Mouse (Mus musculus) stomach, postnatal 0 days (tissue): ENCODE data around the gene Rsbn1l. TPM values are rescaled to one million over a fixed set of nuclear protein-coding genes. Genes with fewer than 3 reads are reported as not detected.

Experiments
- ATAC-seq: fragments of 200-750 bp; cut with Nextera tagmentation; 2 replicates; pipeline ENCODE4 v1.8.0; 2017; ENCODE audit not compliant: low FRiP score, low TSS enrichment
- DNase-seq: peaks from one replicate; pipeline ENCODE4 v3.0.0-alpha.2; 2016; ENCODE audit warnings: low spot score
- H3K27ac ChIP-seq: fragments of 300-500 bp; sonication (generic); replicated peaks from 2 replicates; pipeline ENCODE4 v1.5.1; 2014; ENCODE audit warnings: mild to moderate bottlenecking, control low read depth
- H3K27me3 ChIP-seq: fragments of 300-500 bp; sonication (generic); 2 replicates; pipeline ENCODE4 v1.6.1; 2014; ENCODE audit warnings: low read length; ENCODE audit not compliant: control insufficient read depth, insufficient read depth
- H3K36me3 ChIP-seq: fragments of 300-500 bp; sonication (generic); 2 replicates; pipeline ENCODE4 v1.6.1; 2014; ENCODE audit warnings: low read length, mixed read lengths; ENCODE audit not compliant: control insufficient read depth, insufficient read depth
- H3K4me1 ChIP-seq: fragments of 300-500 bp; sonication (generic); replicated peaks from 2 replicates; pipeline ENCODE4 v1.6.1; 2014; ENCODE audit warnings: antibody characterized with exemption; ENCODE audit not compliant: control insufficient read depth, insufficient read depth
- H3K4me2 ChIP-seq: fragments of 300-500 bp; sonication (generic); replicated peaks from 2 replicates; pipeline ENCODE4 v1.6.1; 2014; ENCODE audit warnings: low read depth, mild to moderate bottlenecking, control low read depth, moderate library complexity
- H3K4me3 ChIP-seq: fragments of 300-500 bp; sonication (generic); 2 replicates; pipeline ENCODE4 v1.5.1; 2014; ENCODE audit warnings: low read depth, low read length, control low read depth
- H3K9ac ChIP-seq: fragments of 300-500 bp; sonication (generic); 2 replicates; pipeline ENCODE4 v1.6.1; 2014; ENCODE audit warnings: mild to moderate bottlenecking, low read length, control low read depth, mixed read lengths
- H3K9me3 ChIP-seq: fragments of 300-500 bp; sonication (generic); 2 replicates; pipeline ENCODE4 v1.6.1; 2016; ENCODE audit warnings: low read length; ENCODE audit not compliant: control insufficient read depth
- CTCF ChIP-seq: IDR thresholded peaks from 2 replicates; pipeline ENCODE4 v1.5.1; 2016; ENCODE audit warnings: antibody characterized with exemption, low read depth, mild to moderate bottlenecking, moderate library complexity
- EP300 ChIP-seq: optimal IDR thresholded peaks from 2 replicates; pipeline ENCODE3; 2016; ENCODE audit warnings: antibody characterized with exemption
- WGBS: fragments of 180-500 bp; shearing (Covaris S2); extraction: QIAGEN DNeasy Blood & Tissue Kit; methylation state at CpG from one replicate; pipeline ENCODE4 v1.1.7; 2014; 5-methylcytosine and 5-hydroxymethylcytosine counted together
- polyA plus RNA-seq: library from polyadenylated mRNA; unstranded; fragments of >200 nt; fragmentation: Nextera tagmentation; extraction: Ambion mirVana; gene quantifications from 2 replicates; pipeline ENCODE4 v1.2.1, GENCODE M21; 2015

Rsbn1l gene
- polyA plus RNA-seq, 1 experiment from 2014 or later = 3.4 TPM

DNA sequence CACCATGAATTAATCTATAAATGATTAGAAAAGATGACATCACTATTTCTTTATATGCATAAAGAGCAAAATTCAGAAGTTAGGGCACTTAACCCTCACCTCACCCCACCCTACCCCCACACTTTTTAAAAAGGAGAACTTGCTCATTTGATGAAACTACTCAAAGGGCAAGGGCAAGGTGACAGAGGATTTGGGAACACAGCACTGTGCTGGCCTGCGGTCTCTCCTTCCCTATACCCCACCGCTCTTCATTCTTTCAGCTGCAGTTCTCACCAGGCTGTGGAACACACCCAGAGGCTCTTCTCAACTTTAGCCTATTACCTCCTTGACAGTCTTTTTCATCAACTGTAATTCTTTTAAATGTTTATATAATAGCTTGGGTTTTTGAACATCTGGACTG lies 109.2 kb downstream of the Rsbn1l start:
- H3K4me1 ChIP-seq = no peaks in the 10 kb centered on the region
- TF ChIP-seq EP300 = no peak
- no peak for TF ChIP-seq CTCF
- ATAC-seq (no peak), DNase-seq (no peak)
- H3K4me2 ChIP-seq = no peak overlapping the region
- no peaks in the 10 kb centered on the region for H3K36me3 ChIP-seq
- H3K9ac ChIP-seq = no peak overlapping the region
- no peaks in the 10 kb centered on the region for H3K27me3 ChIP-seq
- WGBS = 72% methylated on average over 2 of the region's 2 CpGs
- no peak overlapping the region for H3K27ac ChIP-seq
- no peaks in the 10 kb centered on the region for H3K9me3 ChIP-seq
- H3K4me3 ChIP-seq = no peak overlapping the region

GRCm38 (mm10) chr5:20843816-20844215 lies 112.4 kb downstream of the Rsbn1l start:
- Histone ChIP-seq H3K36me3 (no peaks in the 10 kb centered on the region), H3K9me3 (no peaks in the 10 kb centered on the region), H3K4me3 (no peak overlapping the region), H3K27ac (no peak overlapping the region), H3K9ac (no peak overlapping the region), H3K4me1 (no peaks in the 10 kb centered on the region), H3K4me2 (no peak overlapping the region), H3K27me3 (no peaks in the 10 kb centered on the region)
- TF ChIP-seq CTCF = no peak
- no peak for TF ChIP-seq EP300
- no peak for ATAC-seq
- 58% methylated on average over 2 of the region's 2 CpGs for WGBS
- DNase-seq = no peak

- TF ChIP-seq CTCF = no peak
- no peak for TF ChIP-seq EP300
- H3K36me3 ChIP-seq = no peaks in the 10 kb centered on the region
- H3K4me2 ChIP-seq = no peak overlapping the region
- H3K27me3 ChIP-seq = no peaks in the 10 kb centered on the region
- H3K27ac ChIP-seq = no peak overlapping the region
- DNase-seq = no peak
- WGBS = 67% methylated on average over 2 of the region's 3 CpGs
- no peaks in the 10 kb centered on the region for H3K4me1 ChIP-seq
- no peak overlapping the region for H3K4me3 ChIP-seq
- no peaks in the 10 kb centered on the region for H3K9me3 ChIP-seq
- no peak overlapping the region for H3K9ac ChIP-seq
- no peak for ATAC-seq
Measured at GRCm38 (mm10) chr5:20843405-20843804, 112.8 kb downstream of the Rsbn1l start.

Other genes with a start within 250 kb of the Rsbn1l start
- 5.1 and 5.3 TPM in 2 replicates for gene Phtf2, start 74.3 kb downstream of the Rsbn1l start, polyA plus RNA-seq
- 43.7 and 44.6 TPM in 2 replicates for gene Tmem60, start 74.2 kb downstream of the Rsbn1l start, polyA plus RNA-seq
- 8.7 and 8.8 TPM in 2 replicates for gene Ptpn12, start 99.5 kb upstream of the Rsbn1l start, polyA plus RNA-seq
- gene Gsap, start 229.9 kb upstream of the Rsbn1l start, polyA plus RNA-seq = 1.4 TPM in 2 replicates